Mouse (Mus musculus): ENCODE measurements around the gene Sectm1b. TPM values are rescaled to one million over a fixed set of nuclear protein-coding genes. Genes with fewer than 3 reads are reported as not detected.
"Not testable (repeated sequence)": the region's sequence is repeated elsewhere in the genome, so short reads cannot be mapped to it uniquely, and the experiment has no call there.

Gene Sectm1b
- polyA plus RNA-seq, 1 experiment from 2014 or later, result not detected

GRCm38 (mm10) chr11:121061615-121062014, 1.8 kb downstream of the Sectm1b start:
- 80% methylated on average over 8 of the region's 8 CpGs for WGBS
- no peaks in the 10 kb centered on the region for H3K36me3 ChIP-seq

DNA sequence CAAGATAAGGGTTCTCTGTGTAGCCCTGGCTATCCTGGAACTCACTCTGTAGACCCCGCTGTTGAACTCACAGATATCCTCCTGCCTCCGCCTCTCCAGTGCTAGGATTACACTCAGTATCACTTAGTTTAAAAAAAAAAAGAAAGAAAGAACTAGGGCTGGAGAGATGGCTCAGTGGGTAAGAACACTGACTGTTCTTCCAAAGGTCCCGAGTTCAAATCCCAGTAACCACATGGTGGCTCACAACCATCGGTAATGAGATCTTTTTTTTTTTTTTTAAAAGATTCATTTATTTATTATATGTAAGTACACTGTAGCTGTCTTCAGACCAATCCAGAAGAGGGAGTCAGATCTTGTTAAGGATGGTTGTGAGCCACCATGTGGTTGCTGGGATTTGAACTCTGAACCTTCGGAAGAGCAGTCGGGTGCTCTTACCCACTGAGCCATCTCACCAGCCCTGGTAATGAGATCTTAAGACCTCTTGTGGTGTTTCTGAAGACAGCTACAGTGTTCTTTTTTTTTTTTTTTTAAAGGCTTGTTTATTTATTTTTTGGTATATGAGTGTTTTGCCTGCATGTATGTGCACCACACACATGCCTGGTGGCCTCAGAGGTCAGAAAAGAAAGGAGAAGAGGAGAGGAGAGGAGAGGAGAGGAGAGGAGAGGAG, 2.8 kb downstream of the Sectm1b start:
- H3K4me2 ChIP-seq (replicated peaks); H3K4me3 ChIP-seq; H3K36me3 ChIP-seq; H3K27ac ChIP-seq; H3K27me3 ChIP-seq; H3K9me3 ChIP-seq (replicated peaks); H3K9ac ChIP-seq; ATAC-seq (ENCODE audit: low FRiP score); H3K4me1 ChIP-seq: not testable (repeated sequence)
- WGBS, result 92% methylated on average over 6 of the region's 6 CpGs

More at GRCm38 (mm10) chr11:121061615-121062014, 1.8 kb downstream of the Sectm1b start:
- Histone ChIP-seq H3K4me2 (replicated peaks) (no peak overlapping the region), H3K27ac (no peak overlapping the region), H3K4me1 (no peaks in the 10 kb centered on the region), H3K9me3 (replicated peaks) (no peaks in the 10 kb centered on the region), H3K27me3 (no peaks in the 10 kb centered on the region), H3K4me3 (no peak overlapping the region), H3K9ac (no peak overlapping the region)
- ATAC-seq (ENCODE audit: low FRiP score), result no peak

DNA sequence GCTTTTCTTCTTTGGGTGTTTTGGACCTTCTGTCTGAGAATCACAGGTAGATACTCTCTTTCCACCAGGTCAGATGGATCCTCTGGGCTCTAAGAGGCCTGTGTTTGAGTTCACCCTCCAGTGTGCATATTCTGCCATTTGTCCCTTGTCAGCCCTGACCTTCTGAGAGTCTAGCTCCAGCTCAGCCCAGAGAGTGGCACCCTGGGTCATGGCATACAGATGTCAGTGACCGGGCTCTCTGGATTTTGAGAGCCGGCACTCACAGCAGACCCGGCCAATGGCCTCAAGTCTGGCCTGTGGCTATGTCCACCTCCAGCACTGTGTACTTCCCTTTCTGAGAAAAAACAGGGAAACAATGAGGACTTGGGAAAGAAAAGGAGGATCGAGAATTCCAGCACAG, 3.9 kb downstream of the Sectm1b start:
- Histone ChIP-seq H3K4me3 (no peak overlapping the region), H3K36me3 (no peaks in the 10 kb centered on the region), H3K27ac (no peak overlapping the region), H3K27me3 (no peaks in the 10 kb centered on the region), H3K9ac (no peak overlapping the region), H3K4me1 (no peaks in the 10 kb centered on the region), H3K9me3 (replicated peaks) (no peaks in the 10 kb centered on the region), H3K4me2 (replicated peaks) (no peak overlapping the region)
- ATAC-seq (ENCODE audit: low FRiP score), result no peak
- 91% methylated on average over 4 of the region's 4 CpGs for WGBS

- 93% methylated on average over 4 of the region's 4 CpGs for WGBS
- no peak overlapping the region for H3K9ac ChIP-seq
- H3K4me2 ChIP-seq (replicated peaks), result no peak overlapping the region
- H3K9me3 ChIP-seq (replicated peaks), result no peaks in the 10 kb centered on the region
- no peak overlapping the region for H3K27ac ChIP-seq
- H3K36me3 ChIP-seq, result no peaks in the 10 kb centered on the region
- ATAC-seq (ENCODE audit: low FRiP score), result no peak
- H3K4me1 ChIP-seq, result no peaks in the 10 kb centered on the region
- no peaks in the 10 kb centered on the region for H3K27me3 ChIP-seq
- no peak overlapping the region for H3K4me3 ChIP-seq
Measured at GRCm38 (mm10) chr11:121058956-121059355, 4.4 kb downstream of the Sectm1b start.

DNA sequence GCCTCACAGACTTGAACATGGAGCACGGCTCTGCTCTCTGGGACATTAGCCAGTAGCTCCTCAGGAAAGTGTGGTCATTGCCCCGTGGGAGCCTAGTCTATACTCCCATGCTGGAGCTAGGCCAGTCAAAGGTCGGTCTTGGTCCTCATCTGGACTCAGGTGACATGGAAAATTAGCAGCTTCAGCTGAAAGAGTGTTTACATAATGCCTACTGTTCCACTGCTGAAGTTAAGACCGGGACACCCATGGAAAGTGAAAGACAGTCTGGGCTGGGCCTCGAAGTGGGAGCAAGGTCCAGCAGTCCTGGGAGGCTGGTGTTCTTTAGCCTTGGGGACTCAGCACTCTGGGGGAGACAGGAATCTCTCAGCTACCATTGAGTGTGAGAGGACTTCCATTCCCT, 5.2 kb downstream of the Sectm1b start:
- Histone ChIP-seq H3K4me3 (no peak overlapping the region), H3K9ac (no peak overlapping the region), H3K27ac (no peak overlapping the region), H3K36me3 (no peaks in the 10 kb centered on the region), H3K4me1 (no peaks in the 10 kb centered on the region), H3K4me2 (replicated peaks) (no peak overlapping the region), H3K27me3 (no peaks in the 10 kb centered on the region), H3K9me3 (replicated peaks) (no peaks in the 10 kb centered on the region)
- 80% methylated on average over 5 of the region's 5 CpGs for WGBS
- no peak for ATAC-seq (ENCODE audit: low FRiP score)

GRCm38 (mm10) chr11:121056536-121057236, 6.7 kb downstream of the Sectm1b start:
- no peaks in the 10 kb centered on the region for H3K9me3 ChIP-seq (replicated peaks)
- no peak overlapping the region for H3K9ac ChIP-seq
- no peaks in the 10 kb centered on the region for H3K36me3 ChIP-seq
- H3K27ac ChIP-seq, result no peak overlapping the region
- no peak for ATAC-seq (ENCODE audit: low FRiP score)
- H3K4me3 ChIP-seq, result no peak overlapping the region
- H3K27me3 ChIP-seq, result no peaks in the 10 kb centered on the region
- no peaks in the 10 kb centered on the region for H3K4me1 ChIP-seq
- H3K4me2 ChIP-seq (replicated peaks), result no peak overlapping the region
- 62% methylated on average over 7 of the region's 7 CpGs for WGBS

DNA sequence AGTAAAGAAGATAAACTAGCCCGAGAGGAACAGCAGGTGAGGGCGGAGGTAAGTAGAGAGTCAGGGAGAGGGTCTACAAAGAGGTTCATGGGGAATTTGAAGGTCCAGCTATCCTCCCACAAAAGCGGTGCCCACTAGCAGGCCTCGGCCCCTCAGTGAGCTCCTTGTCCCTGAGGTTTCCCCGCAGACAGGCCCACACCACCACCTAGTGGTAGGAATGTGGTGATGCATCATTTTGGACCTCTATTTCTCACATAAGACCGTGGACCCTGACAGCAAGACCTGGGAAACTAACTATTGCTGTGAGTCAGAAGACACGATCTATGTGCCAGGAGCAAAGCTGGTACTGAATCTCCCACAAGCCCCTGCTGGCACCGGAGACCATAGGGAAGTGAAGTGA, 9.8 kb downstream of the Sectm1b start:
- 14% methylated on average over 8 of the region's 8 CpGs for WGBS
- peak; percentile 32; the same call in 1 of the 2 replicates for ATAC-seq (ENCODE audit: low FRiP score)

DNA sequence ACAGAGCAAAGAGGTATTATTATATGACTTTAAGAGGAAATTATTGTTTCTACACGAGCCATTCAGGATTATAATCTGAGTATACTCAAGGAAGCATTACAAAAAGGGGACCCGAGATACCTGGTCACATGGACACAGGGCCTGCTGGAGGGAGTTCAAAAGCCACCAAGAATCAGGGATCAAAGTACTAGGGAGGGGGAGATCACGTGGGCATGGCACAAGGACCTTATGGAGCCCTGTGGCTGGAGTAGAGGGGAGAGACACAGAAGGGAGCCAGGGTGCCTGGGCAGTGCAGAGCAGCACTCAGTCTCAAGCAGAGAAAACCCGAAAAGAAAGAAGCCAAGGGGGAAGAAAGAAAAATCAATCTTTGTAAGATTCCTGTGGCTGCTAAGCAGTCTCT, 11.0 kb downstream of the Sectm1b start:
- no peak overlapping the region for H3K9ac ChIP-seq
- WGBS, result 77% methylated on average over 4 of the region's 4 CpGs
- H3K27me3 ChIP-seq, result no peaks in the 10 kb centered on the region
- H3K9me3 ChIP-seq (replicated peaks), result no peaks in the 10 kb centered on the region
- no peak overlapping the region for H3K27ac ChIP-seq
- H3K4me3 ChIP-seq, result no peak overlapping the region
- no peaks in the 10 kb centered on the region for H3K36me3 ChIP-seq
- no peak for ATAC-seq (ENCODE audit: low FRiP score)
- H3K4me2 ChIP-seq (replicated peaks), result no peak overlapping the region
- H3K4me1 ChIP-seq, result no peaks in the 10 kb centered on the region

More for the DNA sequence above, 9.8 kb downstream of the Sectm1b start:
- no peak overlapping the region for H3K9ac ChIP-seq
- H3K36me3 ChIP-seq, result no peaks in the 10 kb centered on the region
- H3K9me3 ChIP-seq (replicated peaks), result no peaks in the 10 kb centered on the region
- no peak overlapping the region for H3K27ac ChIP-seq
- no peaks in the 10 kb centered on the region for H3K27me3 ChIP-seq
- H3K4me1 ChIP-seq, result no peaks in the 10 kb centered on the region
- no peak overlapping the region for H3K4me3 ChIP-seq
- no peak overlapping the region for H3K4me2 ChIP-seq (replicated peaks)

GRCm38 (mm10) chr11:121051793-121052192, 11.6 kb downstream of the Sectm1b start:
- H3K9me3 ChIP-seq (replicated peaks), result no peaks in the 10 kb centered on the region
- no peak overlapping the region for H3K9ac ChIP-seq
- no peaks in the 10 kb centered on the region for H3K36me3 ChIP-seq
- no peak overlapping the region for H3K27ac ChIP-seq
- no peak overlapping the region for H3K4me3 ChIP-seq
- WGBS, result 74% methylated on average over 1 of the region's 1 CpGs
- H3K4me1 ChIP-seq, result no peaks in the 10 kb centered on the region
- no peak for ATAC-seq (ENCODE audit: low FRiP score)
- H3K27me3 ChIP-seq, result no peaks in the 10 kb centered on the region
- H3K4me2 ChIP-seq (replicated peaks), result no peak overlapping the region

- H3K4me3 ChIP-seq, result no peak overlapping the region
- 86% methylated on average over 1 of the region's 1 CpGs for WGBS
- ATAC-seq (ENCODE audit: low FRiP score), result no peak
Measured at GRCm38 (mm10) chr11:121049840-121050239, 13.5 kb downstream of the Sectm1b start.

DNA sequence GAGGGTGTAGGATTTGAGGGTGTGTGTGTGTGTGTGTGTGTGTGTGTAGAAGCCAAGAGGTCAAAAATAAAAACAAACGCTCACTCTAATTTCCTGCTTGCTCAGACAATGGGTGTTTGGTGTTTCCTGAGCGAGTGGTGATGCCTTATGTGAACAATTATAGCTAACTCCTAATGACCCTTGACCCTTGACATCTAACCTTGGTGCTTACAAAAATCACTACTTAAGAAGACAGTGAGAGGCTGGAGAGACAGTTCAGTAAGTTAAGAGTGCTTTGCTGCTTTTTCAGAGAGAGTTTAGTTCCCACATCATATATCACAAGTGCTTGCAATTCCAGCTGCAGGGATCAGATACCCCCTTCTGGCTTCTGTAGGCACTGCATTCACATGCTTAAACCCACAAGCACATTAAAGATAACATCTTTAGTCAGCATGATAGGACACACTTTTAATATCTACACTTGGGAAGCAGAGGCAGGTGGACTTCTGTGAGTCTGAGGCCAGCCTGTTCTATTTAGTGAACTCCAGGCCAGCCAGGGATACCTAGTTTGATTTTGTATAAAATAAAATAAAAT, 15.5 kb downstream of the Sectm1b start:
- H3K9ac ChIP-seq, result no peak overlapping the region
- H3K36me3 ChIP-seq, result no peaks in the 10 kb centered on the region
- no peak overlapping the region for H3K4me3 ChIP-seq
- H3K27me3 ChIP-seq, result peaks cover 11% of the 10 kb centered on the region
- WGBS, result 76% methylated on average over 2 of the region's 2 CpGs
- no peaks in the 10 kb centered on the region for H3K9me3 ChIP-seq (replicated peaks)
- H3K4me2 ChIP-seq (replicated peaks), result no peak overlapping the region
- no peaks in the 10 kb centered on the region for H3K4me1 ChIP-seq
- H3K27ac ChIP-seq, result no peak overlapping the region
- no peak for ATAC-seq (ENCODE audit: low FRiP score)

More at GRCm38 (mm10) chr11:121049840-121050239, 13.5 kb downstream of the Sectm1b start:
- Histone ChIP-seq H3K4me1 (no peaks in the 10 kb centered on the region), H3K27ac (no peak overlapping the region), H3K36me3 (no peaks in the 10 kb centered on the region), H3K9ac (no peak overlapping the region), H3K4me2 (replicated peaks) (no peak overlapping the region), H3K9me3 (replicated peaks) (no peaks in the 10 kb centered on the region), H3K27me3 (no peaks in the 10 kb centered on the region)

GRCm38 (mm10) chr11:121045286-121045685, 18.1 kb downstream of the Sectm1b start:
- Histone ChIP-seq H3K4me2 (replicated peaks) (no peak overlapping the region), H3K27ac (no peak overlapping the region), H3K9me3 (replicated peaks) (no peaks in the 10 kb centered on the region), H3K27me3 (peaks cover 11% of the 10 kb centered on the region), H3K4me3 (no peak overlapping the region), H3K9ac (no peak overlapping the region), H3K4me1 (no peaks in the 10 kb centered on the region), H3K36me3 (no peaks in the 10 kb centered on the region)
- ATAC-seq (ENCODE audit: low FRiP score), result no peak
- 38% methylated on average over 1 of the region's 1 CpGs for WGBS
